Mouse (Mus musculus) urinary bladder, postnatal 25 days (tissue): ENCODE measurements around the gene Atp13a4.

Experiments
- DNase-seq: peaks from one replicate; pipeline ENCODE4 v3.0.0; 2022; ENCODE audit warnings: low spot score

Atp13a4 gene

DNA sequence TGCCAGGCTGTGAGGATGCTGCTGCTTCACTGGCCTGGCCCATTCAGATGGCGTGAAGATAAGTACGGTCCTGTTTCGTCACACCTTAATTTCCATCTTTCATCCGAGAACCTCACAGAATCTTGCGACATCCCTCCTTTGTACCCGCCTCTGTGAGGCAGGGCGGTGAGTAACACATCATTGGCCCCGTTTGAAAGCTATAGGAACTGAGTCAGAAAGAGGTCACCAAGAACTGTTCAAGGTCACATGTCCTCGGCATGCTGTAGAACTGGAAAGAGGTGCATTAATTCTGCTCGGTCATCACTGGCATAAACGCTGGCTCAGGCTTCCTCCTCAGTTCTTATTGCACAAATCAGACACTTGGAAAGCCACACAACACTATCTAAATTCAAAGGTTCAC, at the start of gene Atp13a4:
Atp13a4 (minus strand) TSS at position 36 of the 400 bp plus-strand sequence.
- DNase-seq: no peak

DNA sequence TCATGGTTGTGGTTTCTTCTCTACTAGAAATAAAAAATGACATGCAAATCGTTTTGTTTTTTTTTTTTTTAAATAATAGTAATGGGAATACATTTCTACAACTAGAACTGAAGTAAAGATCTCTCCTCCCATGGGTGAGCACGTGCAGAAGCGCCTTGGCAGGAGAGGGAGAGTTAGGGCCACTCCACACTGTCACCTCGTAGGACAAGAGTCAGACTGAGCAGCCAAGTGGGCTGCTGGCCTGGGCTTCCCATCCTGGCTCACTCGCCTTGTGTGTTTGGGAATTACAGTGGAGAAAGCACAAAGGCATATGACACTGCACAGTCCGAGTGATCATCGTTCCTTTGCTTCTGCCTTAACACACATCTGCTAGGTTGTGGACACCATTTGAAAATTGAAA, 47.5 kb upstream of the Atp13a4 start:
- no peak for DNase-seq

DNA sequence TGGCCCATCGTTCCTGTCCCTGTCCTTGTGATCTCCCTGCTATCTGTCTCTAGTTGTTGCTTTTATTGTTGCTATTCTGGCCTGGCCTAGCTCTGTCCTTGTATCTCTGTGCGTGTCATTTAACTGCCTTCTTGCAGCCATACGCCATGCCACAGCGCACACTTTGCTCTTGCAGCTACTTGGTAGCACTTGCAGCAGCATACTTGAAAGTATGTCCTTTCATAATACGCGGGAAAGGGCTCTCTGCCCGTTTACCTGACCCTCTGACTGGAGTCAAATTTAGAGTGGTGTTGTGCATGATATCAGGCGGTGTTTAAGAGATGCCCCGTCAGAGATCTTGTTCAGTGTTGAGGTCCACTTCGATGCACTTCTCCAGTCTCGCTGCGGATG, 35.1 kb upstream of the Atp13a4 start:
- no peak for DNase-seq

DNA sequence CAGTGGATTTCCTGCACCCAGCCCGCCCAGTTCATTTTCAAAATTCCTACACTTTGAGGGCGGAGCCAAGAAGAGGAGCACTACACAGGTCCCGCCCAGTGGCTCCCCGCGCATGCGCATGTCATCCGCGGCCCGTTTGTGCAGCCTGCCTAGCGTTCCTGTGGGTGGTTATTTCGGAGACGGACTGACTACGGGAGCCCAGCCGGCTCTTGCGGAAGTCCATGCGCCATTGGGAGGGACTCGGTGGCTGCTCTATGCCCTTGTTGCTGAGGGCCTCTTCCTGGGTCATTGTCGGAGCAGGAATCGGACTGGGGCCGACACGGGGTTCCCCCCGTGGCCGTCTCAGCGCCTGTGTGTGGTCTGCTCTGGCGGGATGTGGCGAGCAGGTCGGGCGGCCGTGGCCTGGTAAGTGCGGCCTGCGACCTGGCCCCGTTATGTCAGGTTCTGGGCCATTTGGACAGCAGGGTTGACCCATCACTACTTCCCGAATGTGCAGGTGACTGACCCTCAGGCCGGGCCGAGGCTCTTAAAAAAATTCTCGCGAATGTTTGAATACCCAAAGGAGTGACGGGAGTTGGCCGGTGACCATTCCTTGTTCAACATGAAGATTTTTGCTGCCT, 34.6 kb upstream of the Atp13a4 start, which contains the start of gene Opa1:
Opa1 (plus strand) TSS at position 168 of the 620 bp plus-strand sequence.
- DNase-seq: peak; percentile 98

DNA sequence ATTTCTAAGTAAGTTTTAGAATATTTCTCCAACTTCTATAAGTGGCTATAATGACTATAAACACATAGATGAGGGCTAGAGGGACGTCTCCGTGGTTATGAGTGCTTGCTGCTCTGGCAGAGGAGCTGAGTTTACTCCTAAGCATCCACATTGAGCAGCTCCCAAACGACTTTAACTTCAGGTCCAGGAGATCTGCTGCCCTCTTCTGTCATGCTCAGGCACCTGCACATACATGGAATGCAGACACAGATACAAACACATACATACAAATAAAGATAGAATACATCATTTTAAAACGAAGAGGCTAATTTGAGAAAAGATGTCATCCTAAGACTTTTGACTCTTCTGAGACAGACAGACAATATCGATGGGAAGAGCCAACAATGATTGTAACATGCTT, 31.0 kb upstream of the Atp13a4 start:
- no peak for DNase-seq

DNA sequence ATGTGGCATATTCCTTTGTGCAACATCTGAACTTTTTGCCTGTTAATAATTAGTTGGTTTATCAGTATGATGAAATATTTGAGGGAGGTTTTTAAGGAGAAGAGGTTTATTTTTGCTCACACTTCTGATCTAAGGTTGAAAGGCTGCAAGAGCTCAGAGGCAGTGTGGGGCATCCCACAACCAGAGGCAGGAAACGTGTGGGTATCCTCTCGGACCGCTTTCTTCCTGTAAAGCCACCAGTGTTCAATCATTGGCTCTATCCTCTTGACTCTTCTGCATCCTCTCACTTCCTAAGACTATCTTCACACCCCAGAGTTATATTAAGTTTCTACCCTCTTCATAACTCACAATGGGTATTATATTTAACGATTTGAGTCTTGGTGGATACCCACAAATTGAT, 29.3 kb upstream of the Atp13a4 start:
- DNase-seq: no peak

DNA sequence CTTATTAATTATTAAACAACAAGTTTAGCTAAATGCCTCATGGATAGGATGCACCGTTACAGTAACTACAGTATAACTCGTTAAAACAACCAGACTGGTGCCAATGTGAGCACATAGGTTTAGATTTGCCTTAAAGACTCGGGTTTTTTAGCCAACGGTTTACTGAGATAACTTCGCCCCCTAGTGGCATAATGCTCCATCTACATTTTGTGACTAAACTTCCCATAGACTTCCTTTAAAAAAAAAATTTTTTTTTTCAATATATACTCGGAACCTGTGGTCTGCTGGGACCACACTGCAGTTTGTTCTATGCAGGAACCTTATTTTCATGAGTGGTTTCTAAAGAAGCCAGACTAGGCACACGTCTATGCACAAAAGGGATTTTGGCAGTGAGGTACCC, 16.2 kb upstream of the Atp13a4 start:
- peak; percentile 40 for DNase-seq

DNA sequence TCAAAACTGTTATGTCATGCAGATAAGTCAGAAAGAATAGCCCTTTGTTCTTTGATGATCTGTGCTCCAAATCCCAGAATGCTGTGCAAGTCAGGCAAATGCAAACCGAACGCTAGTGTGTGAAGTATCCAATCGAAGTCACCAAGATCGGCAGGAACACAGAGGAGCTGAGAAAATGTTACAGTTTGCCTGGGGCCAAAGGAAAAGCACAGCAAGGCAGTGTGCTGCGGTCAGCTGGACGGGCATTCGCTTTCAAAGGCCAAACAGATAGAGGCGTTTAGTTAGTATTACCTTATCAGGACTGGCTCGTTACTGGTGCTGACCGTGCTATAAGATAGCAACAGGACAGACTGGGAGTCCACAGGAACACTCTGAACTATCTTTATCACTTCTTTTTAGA, 15.8 kb upstream of the Atp13a4 start:
- no peak for DNase-seq

DNA sequence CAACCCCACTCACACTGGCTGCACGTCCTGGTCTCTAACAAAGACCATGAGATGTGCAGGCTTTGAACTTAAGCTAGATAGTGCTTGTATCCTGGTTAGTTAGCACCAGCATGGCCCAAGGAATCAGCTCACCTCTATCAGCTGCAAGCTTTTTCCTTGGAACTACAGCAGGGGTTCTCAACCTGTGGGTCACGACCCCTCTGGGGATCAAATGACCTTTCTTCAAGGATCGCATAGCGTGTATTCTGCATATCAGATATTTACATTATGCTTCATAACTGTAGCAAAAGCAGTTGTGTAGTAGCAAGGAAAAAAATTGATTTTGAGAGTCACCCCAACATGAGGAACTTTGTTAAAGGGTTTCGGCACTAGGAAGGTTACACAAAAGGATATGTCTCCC, 15.0 kb upstream of the Atp13a4 start:
- DNase-seq: no peak

DNA sequence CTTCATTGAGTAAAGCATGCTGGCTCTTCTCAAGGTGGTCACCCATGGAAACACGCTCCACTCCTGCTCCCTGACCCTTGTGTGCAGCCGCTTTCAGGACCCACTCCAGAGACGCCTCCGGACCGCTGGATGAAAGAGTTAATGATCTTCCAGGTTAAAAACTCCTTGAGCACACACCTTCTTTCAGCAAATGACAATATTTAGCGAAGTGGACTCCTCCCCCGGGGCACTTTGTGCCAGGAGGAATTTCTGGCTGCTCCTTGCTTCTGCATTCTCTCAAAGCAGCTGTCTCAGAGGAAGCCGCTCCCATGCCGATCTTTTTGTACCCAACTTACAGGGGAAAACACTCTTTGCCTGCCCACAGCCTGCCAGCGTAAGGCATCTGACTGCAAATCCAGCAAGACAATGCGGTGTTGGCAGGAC, 3.4 kb downstream of the Atp13a4 start:
- DNase-seq: no peak

DNA sequence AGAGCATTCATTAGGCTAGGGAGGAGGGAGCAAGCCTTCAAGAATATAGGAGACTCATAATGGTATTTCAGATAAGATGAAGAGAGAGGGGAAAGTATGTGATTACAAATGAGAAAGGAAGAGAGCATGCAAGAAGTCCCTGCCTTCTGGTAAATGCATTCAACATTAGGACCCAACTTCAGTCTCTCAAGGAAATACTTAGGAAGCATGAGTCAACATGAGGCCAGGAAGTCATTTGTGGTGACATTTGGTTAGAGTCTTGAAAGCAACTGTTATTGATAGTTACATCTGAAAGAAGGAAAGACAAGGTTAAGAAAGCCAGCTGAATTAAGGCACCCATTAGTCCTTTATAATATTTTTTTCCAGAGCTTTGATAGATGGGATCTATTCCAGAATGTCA, 4.8 kb downstream of the Atp13a4 start:
- DNase-seq: no peak

DNA sequence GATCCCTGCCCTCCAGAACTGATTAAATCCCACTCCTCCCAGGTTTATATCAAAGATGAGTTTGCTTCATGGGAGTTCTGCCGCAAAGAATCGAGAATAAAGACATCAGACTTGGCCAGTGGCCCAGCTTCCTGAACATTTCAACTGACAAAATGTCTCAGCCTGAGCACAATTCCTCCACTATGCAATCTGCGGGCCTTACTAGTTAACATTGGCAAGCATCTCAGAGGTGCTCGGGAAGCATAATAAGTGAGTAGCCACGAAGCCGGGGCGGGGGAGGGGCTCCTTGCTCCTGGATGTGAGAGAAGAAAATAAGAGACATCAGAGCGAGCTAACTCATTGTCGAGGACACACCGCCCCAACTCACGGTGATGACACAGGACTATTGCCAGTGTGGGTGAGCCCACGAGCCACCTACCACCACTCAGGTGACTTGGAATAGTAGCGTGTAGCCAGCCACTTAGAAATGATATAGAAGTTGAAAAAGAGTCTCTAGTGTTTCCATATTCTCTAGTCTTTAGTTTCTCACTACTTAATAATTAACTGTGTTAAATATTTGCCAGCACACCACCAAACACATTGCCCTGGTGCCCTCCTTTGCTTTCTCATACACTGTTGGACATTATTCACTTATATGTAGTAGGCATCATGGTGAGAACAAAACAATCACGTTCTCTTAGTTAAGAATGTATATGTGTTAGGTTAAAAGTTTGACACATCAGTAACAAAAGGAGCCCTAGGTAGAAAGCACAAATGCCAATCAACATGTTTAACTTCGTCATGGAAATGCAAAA, 8.1 kb downstream of the Atp13a4 start:
- no peak for DNase-seq

DNA sequence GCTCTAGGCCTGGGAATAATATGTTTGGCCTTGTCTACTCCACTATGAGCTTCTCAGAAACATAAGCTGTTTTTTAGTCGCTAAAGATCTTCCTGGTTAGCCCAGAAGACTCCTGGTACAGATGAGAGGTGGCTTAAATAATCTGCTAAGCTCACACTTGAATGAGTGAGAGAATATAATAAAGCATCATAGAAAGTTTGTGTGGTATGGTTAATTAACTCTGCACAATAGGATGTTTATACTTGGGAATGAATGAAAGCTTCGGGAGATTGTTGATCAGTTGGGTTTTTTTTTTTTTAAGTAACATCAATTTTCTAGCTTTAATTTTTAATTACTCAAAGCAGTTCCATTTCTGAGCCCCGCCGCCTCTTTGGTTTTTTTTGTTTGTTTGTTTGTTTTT, 8.8 kb downstream of the Atp13a4 start:
- no peak for DNase-seq

DNA sequence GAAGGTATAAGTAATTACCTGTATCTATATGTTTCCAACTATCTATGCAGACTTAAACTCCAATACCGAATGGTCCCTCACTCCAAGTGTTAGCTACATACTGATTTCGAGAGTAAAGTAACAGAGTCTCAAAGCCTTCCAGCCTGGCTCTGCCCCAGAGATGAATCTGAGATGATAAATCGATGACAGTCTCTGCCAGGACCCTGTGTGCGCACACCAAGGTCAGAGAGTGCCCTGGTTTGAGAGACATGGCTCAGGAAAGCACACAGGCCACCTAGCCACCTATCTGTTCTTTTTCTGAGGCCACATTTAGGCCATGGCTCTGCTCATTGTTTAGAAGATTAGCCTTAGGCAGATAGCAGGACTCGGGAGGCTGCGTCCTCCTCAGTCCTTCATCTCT, 11.0 kb downstream of the Atp13a4 start:
- no peak for DNase-seq

DNA sequence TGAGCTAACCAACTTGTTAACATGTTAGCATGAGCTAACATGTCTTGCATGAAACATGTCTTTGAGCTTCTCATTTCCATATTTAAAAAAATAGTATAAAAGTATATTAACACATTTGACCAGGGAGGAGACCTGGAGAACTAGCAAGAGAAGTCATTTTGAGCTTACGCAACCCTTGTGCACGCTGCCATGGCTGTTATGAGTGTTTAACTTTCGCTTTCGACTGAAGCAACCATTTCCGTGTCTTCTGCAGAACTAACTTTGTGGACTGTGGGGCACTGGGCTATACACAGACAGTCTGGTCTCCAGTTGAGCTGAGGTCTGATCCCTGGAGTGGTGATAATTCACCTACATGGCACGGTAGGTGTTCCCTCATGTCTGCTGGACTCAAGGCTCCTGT, 17.6 kb downstream of the Atp13a4 start:
- no peak for DNase-seq

DNA sequence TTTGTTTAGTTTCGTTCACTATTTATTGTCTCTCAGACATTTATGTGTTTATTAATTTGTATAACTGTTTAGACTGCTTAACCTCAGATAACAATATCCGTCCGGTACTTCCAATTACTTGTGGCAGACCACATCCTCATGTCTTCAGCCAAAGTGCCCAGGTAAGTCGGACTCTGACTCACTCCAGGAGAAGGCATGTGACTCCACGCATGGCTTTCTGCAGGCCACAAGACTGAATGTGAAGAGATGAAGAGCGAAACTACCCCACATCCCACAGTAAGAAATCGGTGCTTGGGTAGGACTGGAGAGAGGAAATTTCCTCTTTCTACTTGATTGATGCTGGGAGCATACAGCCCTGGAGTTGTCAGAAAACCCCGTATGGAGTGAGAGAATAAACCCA, 18.1 kb downstream of the Atp13a4 start:
- no peak for DNase-seq

DNA sequence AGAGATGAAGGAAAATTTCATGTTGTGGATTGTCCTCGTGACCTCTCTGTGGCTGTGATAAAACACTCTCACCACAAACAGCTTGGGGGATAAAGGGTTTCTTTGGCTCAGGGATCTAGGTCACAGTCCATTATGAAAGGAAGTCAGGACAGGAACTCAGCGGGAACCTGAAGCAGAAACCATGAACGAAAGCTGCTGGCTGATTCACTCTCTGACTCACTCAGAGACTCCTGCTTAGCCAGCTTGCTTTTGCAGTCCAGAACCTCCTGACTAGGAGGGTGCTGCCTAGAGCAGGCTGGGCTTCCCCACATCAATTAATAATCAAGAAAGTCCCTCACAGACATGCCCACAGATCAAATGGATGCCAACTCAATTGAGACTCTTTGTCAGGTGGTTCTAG, 32.2 kb downstream of the Atp13a4 start:
- no peak for DNase-seq

DNA sequence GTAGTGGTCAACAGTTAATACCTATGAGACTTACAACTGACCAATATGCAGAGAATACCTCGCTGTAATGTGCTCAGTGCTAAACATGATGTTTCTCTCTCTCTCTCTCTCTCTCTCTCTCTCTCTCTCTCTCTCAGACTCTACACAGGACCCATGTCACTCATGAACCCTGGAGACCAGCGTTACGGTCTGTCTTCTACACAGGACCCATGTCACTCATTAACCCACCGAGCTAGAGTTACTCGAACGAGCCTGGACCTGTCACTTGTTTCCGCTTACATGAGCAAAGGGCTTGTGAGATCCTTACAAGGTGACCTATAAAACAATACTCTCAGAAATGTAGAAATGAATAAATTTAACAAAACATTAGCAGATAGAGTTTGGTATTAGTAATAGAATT, 33.9 kb downstream of the Atp13a4 start:
- no peak for DNase-seq

DNA sequence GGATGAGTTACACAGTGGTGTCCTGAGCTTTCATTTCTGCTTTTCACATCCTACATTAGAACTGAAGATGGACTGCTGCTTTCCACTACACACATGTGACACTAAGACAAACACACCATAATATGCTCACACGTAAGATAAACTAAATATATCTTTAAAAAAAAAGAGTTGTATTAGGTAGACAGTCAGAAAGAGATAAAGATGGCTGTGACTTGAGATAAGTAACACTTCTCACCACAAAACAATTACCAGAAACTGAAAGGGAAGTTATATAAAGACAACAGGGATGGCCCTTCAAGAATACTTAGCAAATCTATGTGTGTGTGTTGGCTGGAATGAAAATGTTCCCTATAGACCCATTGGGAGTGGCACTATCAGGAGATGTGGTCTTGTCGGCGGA, 34.8 kb downstream of the Atp13a4 start:
- DNase-seq: no peak

DNA sequence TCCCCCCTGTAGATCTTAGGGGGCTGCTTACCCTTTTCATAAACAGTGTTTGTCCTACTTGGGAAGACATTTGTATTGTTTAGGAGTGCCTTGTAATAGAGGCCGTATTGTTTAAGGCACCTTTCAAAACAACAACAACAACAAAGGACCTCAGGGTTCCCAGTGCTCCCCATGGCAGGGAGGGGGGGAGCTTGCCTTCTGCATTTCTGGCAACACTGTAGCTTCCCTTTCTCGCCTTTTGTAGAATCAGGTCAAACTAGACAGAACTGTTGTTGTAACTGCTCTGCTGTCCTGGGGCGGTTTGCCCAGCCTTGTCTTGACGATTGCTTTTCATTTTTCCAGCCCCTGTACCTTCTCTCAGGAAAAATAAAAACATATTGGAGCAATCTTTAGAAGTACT, 40.0 kb downstream of the Atp13a4 start:
- DNase-seq: no peak

DNA sequence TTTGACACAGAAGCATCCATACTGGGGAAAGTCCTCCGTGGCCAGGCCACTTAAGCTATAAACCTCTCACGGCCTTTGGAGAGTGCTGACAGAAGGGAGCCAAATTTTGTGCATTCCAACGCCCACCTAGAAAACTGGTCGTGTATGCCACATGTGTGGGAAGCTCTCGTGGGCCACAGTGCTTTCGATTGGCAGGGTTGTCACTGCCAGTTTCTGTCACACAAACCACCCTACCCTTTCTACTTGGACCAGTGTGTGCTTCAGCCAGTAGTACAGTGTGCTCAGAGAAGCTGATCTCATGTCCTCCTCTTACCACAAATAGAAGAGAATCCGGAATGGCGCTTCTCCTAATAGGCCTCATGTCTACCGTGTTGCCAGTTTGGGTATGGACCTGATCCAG, 40.5 kb downstream of the Atp13a4 start:
- DNase-seq: no peak

DNA sequence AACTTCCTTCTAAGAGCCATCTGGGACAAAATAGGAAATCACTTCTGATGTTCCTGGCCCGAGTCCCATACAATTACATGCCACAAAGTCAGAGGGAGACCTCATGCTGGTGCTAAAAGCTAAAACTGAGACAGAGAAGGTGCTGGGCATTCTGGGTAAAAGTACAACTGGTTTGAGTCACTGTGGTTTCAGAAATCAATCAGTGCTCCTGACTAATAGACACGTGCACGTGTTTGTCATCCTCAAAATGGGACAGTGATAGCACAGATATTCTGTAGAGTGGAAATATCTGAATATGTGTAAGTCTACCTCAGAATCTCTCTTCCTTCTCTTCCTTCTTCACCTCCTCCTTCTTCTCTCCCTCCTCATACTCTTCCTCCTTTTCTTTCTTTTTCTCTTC, 53.6 kb downstream of the Atp13a4 start:
- DNase-seq: no peak

DNA sequence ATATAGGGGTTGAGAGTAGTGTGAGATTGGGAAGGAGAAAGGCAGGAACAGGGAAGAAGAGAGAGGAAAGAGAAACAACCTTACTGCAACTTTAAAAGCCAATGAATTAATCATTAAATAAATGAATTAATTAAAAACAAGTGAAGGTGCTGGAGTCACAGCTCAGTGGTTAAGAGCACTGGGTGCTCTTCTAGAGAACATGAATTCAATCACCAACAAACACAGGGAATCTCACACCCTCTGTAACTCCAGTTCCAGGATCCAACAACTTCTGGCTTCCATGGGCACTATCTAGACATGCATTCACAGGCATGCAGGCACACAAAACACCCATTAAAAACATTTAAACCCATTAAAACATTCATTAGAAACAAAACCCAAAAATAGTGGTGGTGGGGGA, 63.2 kb downstream of the Atp13a4 start:
- no peak for DNase-seq

DNA sequence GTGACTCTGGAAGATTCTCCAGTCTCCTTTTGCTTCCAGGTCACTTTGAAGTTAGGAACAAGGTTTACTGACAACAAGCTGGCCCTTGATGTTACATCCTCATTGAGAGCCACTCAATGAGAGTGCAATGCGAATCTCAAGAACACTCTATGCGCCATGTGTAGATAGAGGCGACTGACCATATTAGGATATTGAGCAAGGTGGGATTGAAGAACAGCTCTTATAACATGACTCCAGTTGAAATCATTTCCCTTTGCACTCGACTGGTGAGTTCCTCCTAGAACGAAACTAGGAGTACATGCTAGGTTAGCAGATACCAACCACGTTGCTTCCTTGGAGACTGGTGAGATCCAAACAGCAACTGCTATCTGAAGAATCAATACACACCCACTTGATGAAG, 64.3 kb downstream of the Atp13a4 start:
- DNase-seq: no peak
